Mouse (Mus musculus): ENCODE data around the gene Tbccd1.

DNA sequence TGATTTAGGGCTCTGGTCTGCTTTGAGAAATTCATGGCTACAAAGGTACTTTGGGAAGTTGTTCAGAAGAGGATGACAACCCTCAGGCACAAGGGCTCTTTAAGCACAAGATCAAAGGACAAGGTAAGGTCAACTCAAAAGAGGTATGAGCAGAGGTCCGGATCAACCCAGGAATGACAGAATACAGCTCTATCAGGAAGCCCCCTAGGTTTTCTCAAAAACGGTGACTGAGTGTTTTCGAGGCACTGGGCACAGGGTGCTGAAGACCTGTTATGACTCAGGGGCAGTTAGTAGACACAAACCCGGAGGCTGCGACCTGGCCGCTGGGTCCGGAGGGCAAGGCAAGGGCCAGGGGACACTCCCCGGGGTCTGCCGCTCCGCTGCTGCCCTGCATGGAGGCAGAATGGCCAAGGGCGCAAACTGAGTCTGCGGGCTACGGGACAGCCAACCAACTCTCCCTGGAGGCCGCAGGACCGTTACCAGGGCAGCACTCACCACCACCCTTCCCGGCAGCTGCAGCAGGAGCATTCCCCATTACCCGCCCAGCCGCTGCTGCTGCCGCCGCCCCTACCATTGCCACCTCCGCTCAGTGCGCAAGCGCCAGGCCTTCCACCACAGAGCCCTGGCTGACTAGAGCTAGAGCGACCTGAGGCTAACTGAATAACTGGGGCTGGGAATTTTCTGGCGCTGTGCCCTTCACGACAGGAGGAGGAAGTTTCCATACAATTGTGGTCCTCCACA is 13.2 kb downstream of the Tbccd1 start:
- no peak for TF ChIP-seq CTCF (IDR thresholded peaks at IDR 0.05; ENCODE audit: borderline replicate concordance, extremely low read depth, insufficient read depth, insufficient read length)
- peak; percentile 34; the same call in 1 of the 2 replicates for TF ChIP-seq POLR2A (IDR thresholded peaks at IDR 0.05; ENCODE audit: borderline replicate concordance, extremely low read depth, insufficient read depth, insufficient read length, poor library complexity, severe bottlenecking)

Data from brain, embryonic 14.5 days (tissue).